Mouse (Mus musculus) lung, embryonic 15.5 days (tissue): ENCODE measurements around the gene Hsd17b7. TPM values are rescaled to one million over a fixed set of nuclear protein-coding genes. Genes with fewer than 3 reads are reported as not detected.
"Not testable (repeated sequence)": the region's sequence is repeated elsewhere in the genome, so short reads cannot be mapped to it uniquely, and the experiment has no call there.

Source experiments
- ATAC-seq: fragments of 200-750 bp; cut with Nextera tagmentation; 2 replicates; pipeline ENCODE4 v1.8.0; 2017; ENCODE audit warnings: moderate number of reproducible peaks, borderline replicate concordance; ENCODE audit not compliant: low FRiP score, low TSS enrichment; ENCODE audit errors: extremely low read depth
- H3K27ac ChIP-seq: fragments of 300-500 bp; sonication (generic); 2 replicates; pipeline ENCODE4 v1.5.1; 2015; ENCODE audit warnings: moderate library complexity, mild to moderate bottlenecking, inconsistent platforms
- H3K27me3 ChIP-seq: fragments of 300-500 bp; sonication (generic); 2 replicates; pipeline ENCODE4 v1.6.1; 2015; ENCODE audit warnings: inconsistent platforms
- H3K36me3 ChIP-seq: fragments of 300-500 bp; sonication (generic); 2 replicates; pipeline ENCODE4 v1.6.1; 2015; ENCODE audit warnings: inconsistent platforms
- H3K4me1 ChIP-seq: fragments of 300-500 bp; sonication (generic); 2 replicates; pipeline ENCODE4 v1.6.1; 2015; ENCODE audit warnings: inconsistent platforms
- H3K4me2 ChIP-seq: fragments of 300-500 bp; sonication (generic); 2 replicates; pipeline ENCODE4 v1.6.1; 2015; ENCODE audit warnings: inconsistent platforms, mild to moderate bottlenecking, moderate library complexity
- H3K4me3 ChIP-seq: fragments of 300-500 bp; sonication (generic); 2 replicates; pipeline ENCODE4 v1.5.1; 2015; ENCODE audit warnings: mild to moderate bottlenecking, inconsistent platforms
- H3K9ac ChIP-seq: fragments of 300-500 bp; sonication (generic); 2 replicates; pipeline ENCODE4 v1.6.1; 2015; ENCODE audit warnings: inconsistent platforms
- H3K9me3 ChIP-seq: fragments of 300-500 bp; sonication (generic); 2 replicates; pipeline ENCODE4 v1.6.1; 2016; ENCODE audit warnings: inconsistent platforms
- WGBS: fragments of 180-500 bp; shearing (Covaris S2); methylation state at CpG from one replicate; pipeline ENCODE4 v1.1.7; 2015; 5-methylcytosine and 5-hydroxymethylcytosine counted together
- polyA plus RNA-seq: library from polyadenylated mRNA; unstranded; fragments of >200 nt; fragmentation: Nextera tagmentation; extraction: Ambion mirVana; gene quantifications from 2 replicates; pipeline ENCODE4 v1.2.1, GENCODE M21; 2015

Gene Hsd17b7
- 10.0 and 10.8 TPM in 2 replicates for polyA plus RNA-seq

GRCm38 (mm10) chr1:169968792-169969515 is at the start of gene Hsd17b7:
Gene Hsd17b7 (minus strand): TSS chr1:169969241.
- Histone ChIP-seq H3K27ac (peak within 1 kb of the TSS; percentile 92), H3K27me3 (no peaks in the 10 kb centered on the region), H3K4me1 (peaks cover 19% of the 10 kb centered on the region), H3K9me3 (no peaks in the 10 kb centered on the region), H3K36me3 (peaks cover 4% of the 10 kb centered on the region), H3K9ac (peak within 1 kb of the TSS; percentile 52), H3K4me2 (peak within 1 kb of the TSS; percentile 86), H3K4me3 (peak within 1 kb of the TSS; percentile 69)
- peak; percentile 100 for ATAC-seq
- WGBS, result under 1% methylated on average over 48 of the region's 48 CpGs

- no peaks in the 10 kb centered on the region for H3K4me1 ChIP-seq
- no peaks in the 10 kb centered on the region for H3K27me3 ChIP-seq
- WGBS, result 85% methylated on average over 3 of the region's 3 CpGs
- H3K9ac ChIP-seq, result no peak overlapping the region
- H3K4me2 ChIP-seq, result no peak overlapping the region
- H3K4me3 ChIP-seq, result no peak overlapping the region
- peaks cover 25% of the 10 kb centered on the region for H3K9me3 ChIP-seq
- no peak for ATAC-seq
- no peak overlapping the region for H3K27ac ChIP-seq
- H3K36me3 ChIP-seq, result peaks cover 5% of the 10 kb centered on the region; the same call in 1 of the 2 replicates
Observed at GRCm38 (mm10) chr1:170014784-170015183, 45.7 kb upstream of the Hsd17b7 start.

GRCm38 (mm10) chr1:170010716-170011505 is 41.9 kb upstream of the Hsd17b7 start:
- H3K4me3 ChIP-seq, result no peak overlapping the region
- peak overlapping the region; percentile 31; the same call in 1 of the 2 replicates for H3K27ac ChIP-seq
- no peak overlapping the region for H3K4me2 ChIP-seq
- no peaks in the 10 kb centered on the region for H3K27me3 ChIP-seq
- 84% methylated on average over 15 of the region's 15 CpGs for WGBS
- H3K4me1 ChIP-seq, result peaks cover 12% of the 10 kb centered on the region; the same call in 1 of the 2 replicates
- no peak overlapping the region for H3K9ac ChIP-seq
- no peak for ATAC-seq
- H3K36me3 ChIP-seq, result no peaks in the 10 kb centered on the region
- no peaks in the 10 kb centered on the region for H3K9me3 ChIP-seq

- no peak overlapping the region for H3K4me2 ChIP-seq
- H3K4me3 ChIP-seq, result no peak overlapping the region
- H3K9ac ChIP-seq, result no peak overlapping the region
- H3K4me1 ChIP-seq, result peaks cover 13% of the 10 kb centered on the region; the same call in 1 of the 2 replicates
- H3K9me3 ChIP-seq, result no peaks in the 10 kb centered on the region
- H3K36me3 ChIP-seq, result peaks cover 1% of the 10 kb centered on the region; the same call in 1 of the 2 replicates
- H3K27ac ChIP-seq, result no peak overlapping the region
- WGBS, result 88% methylated on average over 1 of the region's 1 CpGs
- H3K27me3 ChIP-seq, result no peaks in the 10 kb centered on the region
- ATAC-seq, result no peak
Observed at GRCm38 (mm10) chr1:170009296-170009695, 40.3 kb upstream of the Hsd17b7 start.

GRCm38 (mm10) chr1:170008432-170009220 is 39.6 kb upstream of the Hsd17b7 start:
- no peak overlapping the region for H3K27ac ChIP-seq
- H3K4me1 ChIP-seq, result peaks cover 13% of the 10 kb centered on the region; the same call in 1 of the 2 replicates
- no peak overlapping the region for H3K4me3 ChIP-seq
- ATAC-seq, result no peak
- no peaks in the 10 kb centered on the region for H3K27me3 ChIP-seq
- peaks cover 3% of the 10 kb centered on the region; the same call in 1 of the 2 replicates for H3K36me3 ChIP-seq
- no peak overlapping the region for H3K9ac ChIP-seq
- H3K4me2 ChIP-seq, result no peak overlapping the region
- 63% methylated on average over 13 of the region's 13 CpGs for WGBS
- no peaks in the 10 kb centered on the region for H3K9me3 ChIP-seq

- WGBS, result 10% methylated on average over 5 of the region's 5 CpGs
- Histone ChIP-seq H3K27me3 (no peaks in the 10 kb centered on the region), H3K4me3 (no peak overlapping the region), H3K27ac (peak overlapping the region; percentile 84), H3K36me3 (peaks cover 6% of the 10 kb centered on the region; the same call in 1 of the 2 replicates), H3K9ac (no peak overlapping the region), H3K4me2 (peak overlapping the region; percentile 26), H3K4me1 (peaks cover 13% of the 10 kb centered on the region; the same call in 1 of the 2 replicates), H3K9me3 (no peaks in the 10 kb centered on the region)
- peak; percentile 94 for ATAC-seq
Observed at GRCm38 (mm10) chr1:170006516-170006915, 37.5 kb upstream of the Hsd17b7 start.

GRCm38 (mm10) chr1:170005297-170005696 is 36.3 kb upstream of the Hsd17b7 start:
- Histone ChIP-seq H3K27me3 (no peaks in the 10 kb centered on the region), H3K4me1 (peaks cover 13% of the 10 kb centered on the region; the same call in 1 of the 2 replicates), H3K9me3 (no peaks in the 10 kb centered on the region), H3K4me3 (no peak overlapping the region), H3K4me2 (no peak overlapping the region), H3K27ac (no peak overlapping the region), H3K36me3 (peaks cover 6% of the 10 kb centered on the region; the same call in 1 of the 2 replicates), H3K9ac (no peak overlapping the region)
- WGBS, result 79% methylated on average over 3 of the region's 3 CpGs
- no peak for ATAC-seq

- not testable (repeated sequence) for H3K4me1 ChIP-seq, H3K9ac ChIP-seq, H3K4me2 ChIP-seq, H3K9me3 ChIP-seq, ATAC-seq, H3K4me3 ChIP-seq, H3K27me3 ChIP-seq, H3K27ac ChIP-seq
- H3K36me3 ChIP-seq, result peaks cover 15% of the 10 kb centered on the region; the same call in 1 of the 2 replicates
- 92% methylated on average over 6 of the region's 6 CpGs for WGBS
Observed at GRCm38 (mm10) chr1:169993901-169994300, 24.9 kb upstream of the Hsd17b7 start.

- H3K4me3 ChIP-seq, result no peak overlapping the region
- H3K27ac ChIP-seq, result no peak overlapping the region
- no peaks in the 10 kb centered on the region for H3K4me1 ChIP-seq
- no peak for ATAC-seq
- no peak overlapping the region for H3K4me2 ChIP-seq
- H3K9me3 ChIP-seq, result no peaks in the 10 kb centered on the region
- no peak overlapping the region for H3K9ac ChIP-seq
- WGBS, result 71% methylated on average over 1 of the region's 1 CpGs
- no peaks in the 10 kb centered on the region for H3K27me3 ChIP-seq
- peaks cover 9% of the 10 kb centered on the region; the same call in 1 of the 2 replicates for H3K36me3 ChIP-seq
Observed at GRCm38 (mm10) chr1:169986166-169986565, 17.1 kb upstream of the Hsd17b7 start.

GRCm38 (mm10) chr1:169977621-169978020 is 8.6 kb upstream of the Hsd17b7 start:
- no peak for ATAC-seq
- Histone ChIP-seq H3K4me1 (no peaks in the 10 kb centered on the region), H3K9me3 (no peaks in the 10 kb centered on the region), H3K4me3 (no peak overlapping the region), H3K4me2 (no peak overlapping the region), H3K27me3 (no peaks in the 10 kb centered on the region), H3K36me3 (no peaks in the 10 kb centered on the region), H3K27ac (no peak overlapping the region), H3K9ac (no peak overlapping the region)
- WGBS, result 75% methylated on average over 4 of the region's 4 CpGs

- ATAC-seq, result no peak
- no peak overlapping the region for H3K9ac ChIP-seq
- no peak overlapping the region for H3K4me3 ChIP-seq
- no peak overlapping the region for H3K27ac ChIP-seq
- WGBS, result 67% methylated on average over 2 of the region's 2 CpGs
- H3K4me1 ChIP-seq, result peaks cover 19% of the 10 kb centered on the region
- no peaks in the 10 kb centered on the region for H3K36me3 ChIP-seq
- H3K4me2 ChIP-seq, result no peak overlapping the region
- H3K27me3 ChIP-seq, result no peaks in the 10 kb centered on the region
- no peaks in the 10 kb centered on the region for H3K9me3 ChIP-seq
Observed at GRCm38 (mm10) chr1:169971998-169972397, 3.0 kb upstream of the Hsd17b7 start.
